Mouse (Mus musculus) heart, postnatal 0 days (tissue): ENCODE results near the gene Zcchc3. TPM values are rescaled to one million over a fixed set of nuclear protein-coding genes. Genes with fewer than 3 reads are reported as not detected.

ENCODE experiments used
- ATAC-seq: fragments of 200-750 bp; cut with Nextera tagmentation; 2 replicates; pipeline ENCODE4 v1.8.0; 2017; ENCODE audit warnings: low read depth, moderate number of reproducible peaks, moderate library complexity; ENCODE audit not compliant: insufficient read depth
- DNase-seq: peaks from one replicate; pipeline ENCODE4 v3.0.0-alpha.2; 2016; ENCODE audit warnings: low spot score
- H3K27ac ChIP-seq: fragments of 300-500 bp; sonication (generic); 2 replicates; pipeline ENCODE4 v1.5.1; 2014; ENCODE audit warnings: low read depth, mild to moderate bottlenecking
- H3K27me3 ChIP-seq: fragments of 300-500 bp; sonication (generic); 2 replicates; pipeline ENCODE4 v1.6.1; 2014; ENCODE audit warnings: low read length, mixed read lengths; ENCODE audit not compliant: control insufficient read depth, insufficient read depth
- H3K36me3 ChIP-seq: fragments of 300-500 bp; sonication (generic); replicated peaks from 2 replicates; pipeline ENCODE4 v1.6.1; 2014; ENCODE audit warnings: low read length, mixed read lengths; ENCODE audit not compliant: control insufficient read depth, insufficient read depth
- H3K4me1 ChIP-seq: fragments of 300-500 bp; sonication (generic); 2 replicates; pipeline ENCODE4 v1.6.1; 2014; ENCODE audit warnings: antibody characterized with exemption; ENCODE audit not compliant: control insufficient read depth, insufficient read depth
- H3K4me2 ChIP-seq: fragments of 300-500 bp; sonication (generic); 2 replicates; pipeline ENCODE4 v1.6.1; 2014; ENCODE audit warnings: low read depth, mild to moderate bottlenecking, low read length, moderate library complexity
- H3K4me3 ChIP-seq: fragments of 300-500 bp; sonication (generic); 2 replicates; pipeline ENCODE4 v1.5.1; 2014; ENCODE audit warnings: low read depth, low read length
- H3K9ac ChIP-seq: fragments of 300-500 bp; sonication (generic); replicated peaks from 2 replicates; pipeline ENCODE4 v1.6.1; 2014; ENCODE audit warnings: low read depth, low read length, mixed read lengths
- H3K9me3 ChIP-seq: fragments of 300-500 bp; sonication (generic); replicated peaks from 2 replicates; pipeline ENCODE4 v1.6.1; 2016; ENCODE audit warnings: low read length; ENCODE audit not compliant: control insufficient read depth
- CTCF ChIP-seq: IDR thresholded peaks from 2 replicates; pipeline ENCODE4 v1.5.1; 2016; ENCODE audit warnings: antibody characterized with exemption, control low read depth, low read depth
- EP300 ChIP-seq: IDR thresholded peaks from 2 replicates; pipeline ENCODE4 v1.6.1; 2016; ENCODE audit warnings: antibody characterized with exemption, low read depth
- WGBS: fragments of 180-500 bp; shearing (Covaris S2); extraction: QIAGEN DNeasy Blood & Tissue Kit; methylation state at CpG from one replicate; pipeline ENCODE4 v1.1.7; 2014; 5-methylcytosine and 5-hydroxymethylcytosine counted together
- polyA plus RNA-seq: library from polyadenylated mRNA; unstranded; fragments of >200 nt; fragmentation: Nextera tagmentation; extraction: Ambion mirVana; gene quantifications from 2 replicates; pipeline ENCODE4 v1.2.1, GENCODE M21; 2015
- total RNA-seq: library from RNA; depleted of rRNA; stranded (reverse); fragments of >200 nt; gene quantifications from 2 replicates; pipeline ENCODE4 v1.2.3, GENCODE M21; 2014; ENCODE audit warnings: low replicate concordance

Gene Zcchc3
- total and polyA plus RNA-seq, 2 experiments from 2014 or later, result 20.6 to 27.2 TPM

GRCm38 (mm10) chr2:152410971-152411371 is 3.9 kb downstream of the Zcchc3 start:
- TF ChIP-seq EP300 (peak; percentile 83), CTCF (no peak)
- Histone ChIP-seq H3K9me3 (no peaks in the 10 kb centered on the region), H3K4me3 (peak overlapping the region; percentile 23), H3K27ac (peak overlapping the region; percentile 86), H3K4me1 (peaks cover 32% of the 10 kb centered on the region), H3K9ac (no peak overlapping the region; the same call in 1 of the 2 replicates), H3K36me3 (no peaks in the 10 kb centered on the region), H3K27me3 (no peaks in the 10 kb centered on the region), H3K4me2 (peak overlapping the region; percentile 82)
- peak; percentile 92 for DNase-seq
- WGBS, result 1% methylated on average over 15 of the region's 15 CpGs
- peak; percentile 45 for ATAC-seq

GRCm38 (mm10) chr2:152409781-152410180 is 5.0 kb downstream of the Zcchc3 start:
- H3K27me3 ChIP-seq, result no peaks in the 10 kb centered on the region
- H3K4me1 ChIP-seq, result peaks cover 31% of the 10 kb centered on the region
- ATAC-seq, result no peak
- H3K9ac ChIP-seq, result no peak overlapping the region
- TF ChIP-seq EP300 (no peak), CTCF (no peak)
- H3K4me2 ChIP-seq, result no peak overlapping the region
- H3K27ac ChIP-seq, result peak overlapping the region; percentile 86; the same call in 1 of the 2 replicates
- DNase-seq, result no peak
- H3K4me3 ChIP-seq, result no peak overlapping the region
- no peaks in the 10 kb centered on the region for H3K36me3 ChIP-seq
- H3K9me3 ChIP-seq, result no peaks in the 10 kb centered on the region
- WGBS, result 67% methylated on average over 6 of the region's 6 CpGs

GRCm38 (mm10) chr2:152406126-152406525 is 8.7 kb downstream of the Zcchc3 start:
- DNase-seq (peak; percentile 95), ATAC-seq (peak; percentile 96)
- TF ChIP-seq CTCF, result no peak
- TF ChIP-seq EP300, result no peak
- no peaks in the 10 kb centered on the region for H3K27me3 ChIP-seq
- no peaks in the 10 kb centered on the region for H3K9me3 ChIP-seq
- peak overlapping the region; percentile 46; the same call in 1 of the 2 replicates for H3K9ac ChIP-seq
- no peaks in the 10 kb centered on the region for H3K36me3 ChIP-seq
- H3K4me1 ChIP-seq, result peaks cover 19% of the 10 kb centered on the region
- H3K4me2 ChIP-seq, result peak overlapping the region; percentile 63
- peak overlapping the region; percentile 32 for H3K4me3 ChIP-seq
- under 1% methylated on average over 19 of the region's 19 CpGs for WGBS
- H3K27ac ChIP-seq, result peak overlapping the region; percentile 60

GRCm38 (mm10) chr2:152399122-152399542 is 15.7 kb downstream of the Zcchc3 start:
- DNase-seq (peak; percentile 55), ATAC-seq (no peak)
- no peaks in the 10 kb centered on the region for H3K36me3 ChIP-seq
- H3K4me2 ChIP-seq, result peak overlapping the region; percentile 90
- no peak for TF ChIP-seq EP300
- no peak for TF ChIP-seq CTCF
- H3K27ac ChIP-seq, result peak overlapping the region; percentile 98
- H3K27me3 ChIP-seq, result no peaks in the 10 kb centered on the region
- WGBS, result 2% methylated on average over 13 of the region's 13 CpGs
- peaks cover 9% of the 10 kb centered on the region; the same call in 1 of the 2 replicates for H3K4me1 ChIP-seq
- peak overlapping the region; percentile 46 for H3K9ac ChIP-seq
- no peaks in the 10 kb centered on the region for H3K9me3 ChIP-seq
- peak overlapping the region; percentile 96 for H3K4me3 ChIP-seq

- peaks cover 9% of the 10 kb centered on the region; the same call in 1 of the 2 replicates for H3K4me1 ChIP-seq
- WGBS, result under 1% methylated on average over 38 of the region's 38 CpGs
- ATAC-seq, result peak; percentile 87
These were observed 16.1 kb downstream of the Zcchc3 start for GRCm38 (mm10) chr2:152398691-152399090.

More at GRCm38 (mm10) chr2:152398691-152399090, 16.1 kb downstream of the Zcchc3 start:
- H3K9me3 ChIP-seq, result no peaks in the 10 kb centered on the region
- H3K27me3 ChIP-seq, result no peaks in the 10 kb centered on the region
- H3K4me3 ChIP-seq, result peak overlapping the region; percentile 96
- H3K36me3 ChIP-seq, result no peaks in the 10 kb centered on the region
- peak overlapping the region; percentile 90 for H3K4me2 ChIP-seq
- peak; percentile 98 for DNase-seq
- TF ChIP-seq EP300 (peak; percentile 66), CTCF (peak; percentile 13; the same call in 1 of the 2 replicates)
- peak overlapping the region; percentile 98 for H3K27ac ChIP-seq
- peak overlapping the region; percentile 49 for H3K9ac ChIP-seq
